Mouse (Mus musculus) stomach, postnatal 0 days (tissue): ENCODE measurements around the gene Efs. TPM values are rescaled to one million over a fixed set of nuclear protein-coding genes. Genes with fewer than 3 reads are reported as not detected.
"Not testable (repeated sequence)": the region's sequence is repeated elsewhere in the genome, so short reads cannot be mapped to it uniquely, and the experiment has no call there.

Experiments used
- ATAC-seq: fragments of 200-750 bp; cut with Nextera tagmentation; 2 replicates; pipeline ENCODE4 v1.8.0; 2017; ENCODE audit not compliant: low FRiP score, low TSS enrichment
- DNase-seq: peaks from one replicate; pipeline ENCODE4 v3.0.0-alpha.2; 2016; ENCODE audit warnings: low spot score
- H3K27ac ChIP-seq: fragments of 300-500 bp; sonication (generic); replicated peaks from 2 replicates; pipeline ENCODE4 v1.5.1; 2014; ENCODE audit warnings: mild to moderate bottlenecking, control low read depth
- H3K27me3 ChIP-seq: fragments of 300-500 bp; sonication (generic); 2 replicates; pipeline ENCODE4 v1.6.1; 2014; ENCODE audit warnings: low read length; ENCODE audit not compliant: control insufficient read depth, insufficient read depth
- H3K36me3 ChIP-seq: fragments of 300-500 bp; sonication (generic); 2 replicates; pipeline ENCODE4 v1.6.1; 2014; ENCODE audit warnings: low read length, mixed read lengths; ENCODE audit not compliant: control insufficient read depth, insufficient read depth
- H3K4me1 ChIP-seq: fragments of 300-500 bp; sonication (generic); replicated peaks from 2 replicates; pipeline ENCODE4 v1.6.1; 2014; ENCODE audit warnings: antibody characterized with exemption; ENCODE audit not compliant: control insufficient read depth, insufficient read depth
- H3K4me2 ChIP-seq: fragments of 300-500 bp; sonication (generic); replicated peaks from 2 replicates; pipeline ENCODE4 v1.6.1; 2014; ENCODE audit warnings: low read depth, mild to moderate bottlenecking, control low read depth, moderate library complexity
- H3K4me3 ChIP-seq: fragments of 300-500 bp; sonication (generic); 2 replicates; pipeline ENCODE4 v1.5.1; 2014; ENCODE audit warnings: low read depth, low read length, control low read depth
- H3K9ac ChIP-seq: fragments of 300-500 bp; sonication (generic); 2 replicates; pipeline ENCODE4 v1.6.1; 2014; ENCODE audit warnings: mild to moderate bottlenecking, low read length, control low read depth, mixed read lengths
- H3K9me3 ChIP-seq: fragments of 300-500 bp; sonication (generic); 2 replicates; pipeline ENCODE4 v1.6.1; 2016; ENCODE audit warnings: low read length; ENCODE audit not compliant: control insufficient read depth
- CTCF ChIP-seq: IDR thresholded peaks from 2 replicates; pipeline ENCODE4 v1.5.1; 2016; ENCODE audit warnings: antibody characterized with exemption, low read depth, mild to moderate bottlenecking, moderate library complexity
- EP300 ChIP-seq: optimal IDR thresholded peaks from 2 replicates; pipeline ENCODE3; 2016; ENCODE audit warnings: antibody characterized with exemption
- WGBS: fragments of 180-500 bp; shearing (Covaris S2); extraction: QIAGEN DNeasy Blood & Tissue Kit; methylation state at CpG from one replicate; pipeline ENCODE4 v1.1.7; 2014; 5-methylcytosine and 5-hydroxymethylcytosine counted together
- polyA plus RNA-seq: library from polyadenylated mRNA; unstranded; fragments of >200 nt; fragmentation: Nextera tagmentation; extraction: Ambion mirVana; gene quantifications from 2 replicates; pipeline ENCODE4 v1.2.1, GENCODE M21; 2015

Gene Efs
- polyA plus RNA-seq, 1 experiment from 2014 or later, result 14.1 TPM

GRCm38 (mm10) chr14:54954474-54954873 lies 28.5 kb upstream of the Efs start:
- ATAC-seq, result no peak
- 67% methylated on average over 3 of the region's 3 CpGs for WGBS
- H3K4me2 ChIP-seq, result no peak overlapping the region

GRCm38 (mm10) chr14:54953664-54954206 lies 27.8 kb upstream of the Efs start:
- TF ChIP-seq EP300 (no peak), CTCF (no peak)
- H3K9ac ChIP-seq, result no peak overlapping the region
- H3K4me1 ChIP-seq, result no peaks in the 10 kb centered on the region
- no peaks in the 10 kb centered on the region for H3K36me3 ChIP-seq
- H3K27ac ChIP-seq, result no peak overlapping the region
- no peak for ATAC-seq
- WGBS, result 89% methylated on average over 8 of the region's 8 CpGs
- no peak overlapping the region for H3K4me3 ChIP-seq
- H3K9me3 ChIP-seq, result no peaks in the 10 kb centered on the region
- no peak overlapping the region for H3K4me2 ChIP-seq
- DNase-seq, result no peak
- no peaks in the 10 kb centered on the region for H3K27me3 ChIP-seq

More at GRCm38 (mm10) chr14:54954474-54954873, 28.5 kb upstream of the Efs start:
- Histone ChIP-seq H3K36me3 (no peaks in the 10 kb centered on the region), H3K4me3 (no peak overlapping the region), H3K27ac (no peak overlapping the region), H3K27me3 (no peaks in the 10 kb centered on the region), H3K9ac (no peak overlapping the region), H3K9me3 (no peaks in the 10 kb centered on the region), H3K4me1 (no peaks in the 10 kb centered on the region)
- DNase-seq, result no peak
- TF ChIP-seq CTCF, result no peak
- TF ChIP-seq EP300, result no peak

GRCm38 (mm10) chr14:54951587-54951986 lies 25.7 kb upstream of the Efs start:
- Histone ChIP-seq H3K9me3 (no peaks in the 10 kb centered on the region), H3K4me2 (no peak overlapping the region), H3K27me3 (no peaks in the 10 kb centered on the region), H3K4me3 (no peak overlapping the region), H3K36me3 (no peaks in the 10 kb centered on the region), H3K27ac (no peak overlapping the region), H3K9ac (no peak overlapping the region), H3K4me1 (no peaks in the 10 kb centered on the region)
- DNase-seq (no peak), ATAC-seq (no peak)
- TF ChIP-seq CTCF (no peak), EP300 (no peak)
- 88% methylated on average over 6 of the region's 6 CpGs for WGBS

GRCm38 (mm10) chr14:54950493-54950892 lies 24.6 kb upstream of the Efs start:
- Histone ChIP-seq H3K9me3 (no peaks in the 10 kb centered on the region), H3K4me3 (no peak overlapping the region), H3K4me2 (no peak overlapping the region), H3K27me3 (no peaks in the 10 kb centered on the region), H3K36me3 (no peaks in the 10 kb centered on the region), H3K4me1 (no peaks in the 10 kb centered on the region), H3K27ac (no peak overlapping the region), H3K9ac (no peak overlapping the region)
- DNase-seq (no peak), ATAC-seq (no peak)
- 61% methylated on average over 12 of the region's 12 CpGs for WGBS
- no peak for TF ChIP-seq EP300
- no peak for TF ChIP-seq CTCF

GRCm38 (mm10) chr14:54948781-54949180 lies 22.9 kb upstream of the Efs start:
- no peak for TF ChIP-seq EP300
- TF ChIP-seq CTCF, result no peak
- 86% methylated on average over 9 of the region's 9 CpGs for WGBS
- Histone ChIP-seq H3K27ac (no peak overlapping the region), H3K4me1 (no peaks in the 10 kb centered on the region), H3K9ac (no peak overlapping the region), H3K4me3 (no peak overlapping the region), H3K4me2 (no peak overlapping the region), H3K27me3 (no peaks in the 10 kb centered on the region), H3K36me3 (no peaks in the 10 kb centered on the region), H3K9me3 (no peaks in the 10 kb centered on the region)
- no peak for DNase-seq
- no peak for ATAC-seq

GRCm38 (mm10) chr14:54947008-54947407 lies 21.1 kb upstream of the Efs start:
- H3K27ac ChIP-seq, H3K9ac ChIP-seq, ATAC-seq, H3K27me3 ChIP-seq, H3K4me2 ChIP-seq, H3K4me1 ChIP-seq, DNase-seq, H3K9me3 ChIP-seq, H3K4me3 ChIP-seq, H3K36me3 ChIP-seq: not testable (repeated sequence)
- WGBS, result 87% methylated on average over 8 of the region's 11 CpGs
